Mouse (Mus musculus): ENCODE data around the gene Defb26. TPM values are rescaled to one million over a fixed set of nuclear protein-coding genes. Genes with fewer than 3 reads are reported as not detected.

Defb26 gene
- not detected in 2 replicates for polyA plus RNA-seq (2012)

DNA sequence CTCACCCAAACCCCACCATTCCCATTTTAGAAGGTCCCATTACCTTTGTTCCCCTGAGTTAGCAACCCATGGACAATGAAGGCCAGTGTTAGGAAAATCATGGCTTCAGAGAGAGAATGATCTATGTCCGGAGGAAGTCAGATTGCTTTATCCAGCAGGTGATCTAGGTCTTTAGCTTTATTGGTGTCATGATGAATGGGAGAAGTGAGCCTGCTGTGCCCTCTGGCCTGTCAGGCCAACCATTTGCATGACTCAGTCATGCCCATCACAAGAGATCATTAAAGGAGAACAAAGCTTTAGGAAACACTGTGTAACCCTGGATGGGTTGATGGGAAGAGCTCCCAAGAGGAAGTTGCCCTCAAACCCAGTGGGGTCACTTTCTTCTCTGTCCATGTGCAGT, at the start of gene Defb26:
Defb26 (minus strand) TSS at position 101 of the 400 bp plus-strand sequence.

DNA sequence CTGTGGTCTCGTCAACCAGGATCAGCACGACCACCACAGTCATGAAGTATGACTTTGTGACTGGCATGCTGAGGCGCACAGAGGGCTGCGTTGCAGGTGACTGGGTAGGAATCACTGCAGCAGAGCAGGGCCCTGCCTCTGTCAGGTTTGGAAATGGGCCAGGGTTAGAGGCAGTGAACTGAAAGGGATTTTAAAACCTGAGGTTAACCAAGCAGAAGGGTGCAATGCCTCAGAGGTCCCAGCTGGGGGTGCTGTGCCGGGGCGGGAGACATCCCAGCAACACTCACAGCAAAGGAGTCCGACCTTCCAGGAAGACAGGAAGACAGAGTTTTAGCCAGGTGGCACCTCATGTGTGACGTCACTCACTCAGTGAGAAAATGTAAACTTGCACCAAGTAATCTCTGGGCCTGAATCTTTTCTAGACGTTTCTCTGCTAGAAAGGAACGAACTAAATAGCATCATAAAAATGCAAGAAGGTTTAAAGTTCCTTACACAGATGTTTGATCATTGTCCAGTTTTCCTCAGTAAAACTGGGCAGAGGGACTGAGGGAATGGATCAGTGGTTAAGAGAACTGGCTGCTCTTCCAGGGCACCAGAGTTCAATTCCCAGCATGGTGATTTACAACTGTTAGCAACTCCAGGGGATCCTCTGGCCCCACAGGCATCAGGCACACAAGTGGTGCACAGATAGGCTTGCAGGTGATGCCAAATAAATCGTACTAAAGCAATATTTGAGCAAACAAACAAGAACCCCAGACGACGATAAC, 28.6 kb upstream of the Defb26 start, which contains the start of gene Defb29:
Defb29 (minus strand) TSS at position 155 of the 767 bp plus-strand sequence.

DNA sequence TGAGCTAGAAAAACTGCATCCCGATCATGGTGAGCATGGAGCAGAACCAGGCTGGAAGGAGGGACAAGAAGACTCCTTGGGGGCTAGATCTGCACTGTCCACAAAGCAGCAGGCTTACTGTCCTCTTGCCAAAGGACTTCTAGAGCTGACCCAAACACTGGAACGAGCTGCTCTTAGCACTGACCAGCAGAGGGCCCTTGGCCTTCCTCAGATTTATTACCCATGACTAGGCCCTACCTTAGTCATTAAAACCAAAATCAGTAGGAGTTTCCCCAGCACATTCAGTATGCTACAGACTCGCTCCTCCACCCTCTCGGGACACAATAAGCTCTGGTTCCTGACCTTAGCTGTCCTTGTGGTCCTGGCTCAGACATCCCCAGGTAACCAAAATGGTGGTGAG, 6.5 kb upstream of the Defb26 start, which contains the start of gene Defb28:
Defb28 (plus strand) TSS at position 275 of the 400 bp plus-strand sequence.

DNA sequence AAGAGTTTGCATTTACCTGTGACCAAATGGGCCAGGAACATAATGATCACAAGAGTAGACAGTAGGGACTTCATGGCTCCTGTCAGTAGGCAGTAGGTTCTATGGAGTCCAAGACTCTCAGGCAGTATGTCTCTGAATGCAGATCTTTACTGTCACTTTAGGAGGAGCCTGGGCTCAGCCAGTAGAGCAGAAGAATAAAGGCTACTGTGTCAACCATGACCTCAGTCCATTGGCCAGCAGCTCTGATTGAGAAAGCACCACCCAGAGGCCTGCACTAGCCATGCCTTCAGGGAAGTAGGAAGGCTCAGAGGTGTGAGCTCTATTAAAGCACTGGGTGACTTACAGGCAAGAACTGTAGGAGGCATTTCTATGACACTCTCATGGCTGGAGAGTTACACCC, 21.5 kb downstream of the Defb26 start, which contains the start of gene Defb22:
Defb22 (minus strand) TSS at position 101 of the 400 bp plus-strand sequence.

DNA sequence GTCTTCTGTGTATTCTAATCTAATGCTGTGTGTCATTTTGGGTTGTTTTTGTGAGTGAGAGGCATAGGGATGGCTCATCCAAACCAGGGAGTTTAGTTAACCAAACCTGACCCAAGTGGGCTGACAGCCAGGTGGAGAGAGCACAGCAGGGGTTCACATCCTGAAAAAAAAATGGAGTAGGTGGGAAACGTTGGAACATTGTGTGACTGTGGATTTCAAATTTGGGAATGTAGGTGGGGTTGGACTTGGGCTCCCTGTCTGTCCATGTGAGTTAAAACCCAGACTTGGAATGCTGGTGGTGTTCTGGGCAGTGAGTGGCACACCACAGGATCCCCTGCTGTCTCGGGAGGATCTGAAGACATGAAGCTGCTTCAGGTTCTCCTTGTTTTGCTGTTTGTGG, 34.7 kb downstream of the Defb26 start, which contains the start of gene Defb20:
Defb20 (plus strand) TSS at position 301 of the 400 bp plus-strand sequence.

DNA sequence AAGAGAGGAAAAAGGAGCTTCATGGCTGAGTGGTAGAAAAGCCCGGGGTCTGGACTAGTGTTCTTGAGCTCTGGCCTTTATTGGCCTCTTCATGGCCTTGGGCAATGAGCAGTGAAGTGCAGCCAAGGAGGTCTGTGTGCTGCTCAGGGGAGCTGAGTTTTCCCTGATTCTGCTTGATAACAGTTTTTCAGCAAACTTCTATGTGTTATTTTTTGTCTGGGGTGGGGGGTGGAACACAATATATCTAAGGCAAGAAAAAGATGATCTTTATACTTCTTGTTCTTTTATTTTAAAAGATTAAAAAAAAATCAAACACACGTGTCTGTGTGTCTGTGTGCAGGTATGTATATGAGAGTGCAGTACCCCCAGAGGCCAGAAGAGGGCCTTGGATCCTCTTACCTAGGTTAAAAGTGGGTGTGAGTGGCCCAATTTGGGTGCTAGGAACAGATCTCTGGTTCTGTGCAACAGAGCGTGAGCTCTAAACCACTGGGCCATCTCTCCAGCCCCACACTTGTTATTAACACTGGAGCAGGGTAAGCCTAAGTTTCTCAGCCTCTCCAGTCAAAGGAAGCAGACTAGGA, 46.8 kb downstream of the Defb26 start, which contains the start of gene Defb23:
Defb23 (minus strand) TSS at position 51 of the 581 bp plus-strand sequence.

Other genes starting within 250 kb of the Defb26 start
- 10.6 and 17.0 TPM in 2 replicates for gene Tbc1d20, start 217.9 kb downstream of the Defb26 start, polyA plus RNA-seq (2012)
- 217 and 239 TPM in 2 replicates for gene Rbck1, start 179.0 kb downstream of the Defb26 start, polyA plus RNA-seq (2012)
- gene Trib3, start 167.7 kb downstream of the Defb26 start, polyA plus RNA-seq (2012), result 1.9 and 4.1 TPM in 2 replicates
- not detected in 2 replicates for gene Nrsn2, start 135.1 kb downstream of the Defb26 start, polyA plus RNA-seq (2012)
- 40.4 and 58.1 TPM in 2 replicates for gene Sox12, start 113.6 kb downstream of the Defb26 start, polyA plus RNA-seq (2012)
- 3.9 and 4.9 TPM in 2 replicates for gene Zcchc3, start 96.7 kb downstream of the Defb26 start, polyA plus RNA-seq (2012)
- gene 6820408C15Rik, start 96.1 kb downstream of the Defb26 start, polyA plus RNA-seq (2012), result not detected in 2 replicates
- gene Defb23, start 47.1 kb downstream of the Defb26 start, polyA plus RNA-seq (2012), result not detected in 2 replicates
- gene Defb20, start 34.6 kb downstream of the Defb26 start, polyA plus RNA-seq (2012), result not detected in 2 replicates
- not detected in 2 replicates for gene Defb22, start 21.6 kb downstream of the Defb26 start, polyA plus RNA-seq (2012)
- gene Defb28, start 6.6 kb upstream of the Defb26 start, polyA plus RNA-seq (2012), result not detected in 2 replicates
- not detected in 2 replicates for gene Defb29, start 28.4 kb upstream of the Defb26 start, polyA plus RNA-seq (2012)
- gene Gm17416, start 57.6 kb upstream of the Defb26 start, polyA plus RNA-seq (2012), result not detected in 2 replicates
- not detected in 2 replicates for gene Defb21, start 61.1 kb upstream of the Defb26 start, polyA plus RNA-seq (2012)
- gene Defb19, start 68.6 kb upstream of the Defb26 start, polyA plus RNA-seq (2012), result not detected in 2 replicates
- gene Defb45, start 87.7 kb upstream of the Defb26 start, polyA plus RNA-seq (2012), result not detected in 2 replicates
- not detected in 2 replicates for gene Defb36, start 92.6 kb upstream of the Defb26 start, polyA plus RNA-seq (2012)
- not detected in 2 replicates for gene Defb25, start 111.4 kb upstream of the Defb26 start, polyA plus RNA-seq (2012)
- gene Rem1, start 115.3 kb upstream of the Defb26 start, polyA plus RNA-seq (2012), result 0.46 TPM in 1 of 2 replicates, not detected in the other
- gene H13, start 157.8 kb upstream of the Defb26 start, polyA plus RNA-seq (2012), result 184 and 222 TPM in 2 replicates
- gene Mcts2, start 175.3 kb upstream of the Defb26 start, polyA plus RNA-seq (2012), result 0.87 and 1.5 TPM in 2 replicates
- gene Id1, start 224.6 kb upstream of the Defb26 start, polyA plus RNA-seq (2012), result 20.1 and 27.2 TPM in 2 replicates
- 1.9 and 3.6 TPM in 2 replicates for gene Cox4i2, start 242.5 kb upstream of the Defb26 start, polyA plus RNA-seq (2012)